Mouse (Mus musculus) neural tube, embryonic 15.5 days (tissue): Measurements from ENCODE around the gene Ak2. TPM values are rescaled to one million over a fixed set of nuclear protein-coding genes. Genes with fewer than 3 reads are reported as not detected.

Experiments used
- ATAC-seq: fragments of 200-750 bp; cut with Nextera tagmentation; 2 replicates; pipeline ENCODE4 v1.8.0; 2017; ENCODE audit warnings: mild to moderate bottlenecking, moderate TSS enrichment, moderate library complexity; ENCODE audit not compliant: low FRiP score
- H3K27ac ChIP-seq: fragments of 300-500 bp; sonication (generic); replicated peaks from 2 replicates; pipeline ENCODE4 v1.5.1; 2015; ENCODE audit warnings: mild to moderate bottlenecking, inconsistent platforms
- H3K27me3 ChIP-seq: fragments of 300-500 bp; sonication (generic); replicated peaks from 2 replicates; pipeline ENCODE4 v1.6.1; 2015; ENCODE audit warnings: inconsistent platforms
- H3K36me3 ChIP-seq: fragments of 300-500 bp; sonication (generic); 2 replicates; pipeline ENCODE4 v1.6.1; 2015; ENCODE audit warnings: inconsistent platforms
- H3K4me1 ChIP-seq: fragments of 300-500 bp; sonication (generic); 2 replicates; pipeline ENCODE4 v1.6.1; 2015; ENCODE audit warnings: inconsistent platforms
- H3K4me2 ChIP-seq: fragments of 300-500 bp; sonication (generic); 2 replicates; pipeline ENCODE4 v1.6.1; 2015; ENCODE audit warnings: inconsistent platforms, mild to moderate bottlenecking, moderate library complexity
- H3K4me3 ChIP-seq: fragments of 300-500 bp; sonication (generic); replicated peaks from 2 replicates; pipeline ENCODE4 v1.5.1; 2015; ENCODE audit warnings: mild to moderate bottlenecking, inconsistent platforms
- H3K9ac ChIP-seq: fragments of 300-500 bp; sonication (generic); replicated peaks from 2 replicates; pipeline ENCODE4 v1.6.1; 2015; ENCODE audit warnings: mild to moderate bottlenecking, inconsistent platforms
- H3K9me3 ChIP-seq: fragments of 300-500 bp; sonication (generic); replicated peaks from 2 replicates; pipeline ENCODE4 v1.6.1; 2016; ENCODE audit warnings: inconsistent platforms
- WGBS: fragments of 180-500 bp; shearing (Covaris S2); methylation state at CpG from one replicate; pipeline ENCODE4 v1.1.7; 2015; ENCODE audit warnings: mixed read lengths; 5-methylcytosine and 5-hydroxymethylcytosine counted together
- polyA plus RNA-seq: library from polyadenylated mRNA; unstranded; fragments of >200 nt; fragmentation: Nextera tagmentation; extraction: Ambion mirVana; gene quantifications from 2 replicates; pipeline ENCODE4 v1.2.1, GENCODE M21; 2015

Gene Ak2
- polyA plus RNA-seq, 1 experiment from 2014 or later, result 90.2 TPM

DNA sequence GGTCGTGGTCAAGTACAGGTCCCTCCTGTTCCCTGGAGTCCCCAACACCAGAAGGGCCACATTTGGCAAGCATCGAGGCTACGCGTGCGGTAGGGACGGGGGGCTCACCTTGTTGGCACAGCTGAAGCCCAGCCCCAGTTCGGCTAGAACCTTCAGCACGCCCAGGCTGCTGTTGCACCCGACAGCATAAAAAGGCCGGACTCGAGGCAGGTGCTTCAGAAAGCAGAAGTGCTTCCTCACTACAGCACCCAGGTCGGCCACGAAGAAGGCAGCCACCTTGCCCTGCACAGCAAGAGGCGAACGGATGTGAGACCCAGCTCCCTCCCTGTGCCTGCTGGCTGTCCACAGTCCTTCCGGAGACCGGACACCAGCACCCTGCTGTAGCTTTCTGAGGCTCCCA is 32.1 kb upstream of the Ak2 start:
- Histone ChIP-seq H3K27ac (no peak overlapping the region), H3K36me3 (no peaks in the 10 kb centered on the region), H3K4me3 (no peak overlapping the region), H3K9me3 (no peaks in the 10 kb centered on the region), H3K4me1 (peaks cover 46% of the 10 kb centered on the region), H3K9ac (no peak overlapping the region), H3K4me2 (no peak overlapping the region), H3K27me3 (no peaks in the 10 kb centered on the region)
- no peak for ATAC-seq
- WGBS, result 89% methylated on average over 17 of the region's 17 CpGs

- Histone ChIP-seq H3K9ac (peak overlapping the region; percentile 85), H3K27ac (no peak overlapping the region), H3K4me1 (peaks cover 43% of the 10 kb centered on the region), H3K4me3 (peak overlapping the region; percentile 73), H3K9me3 (no peaks in the 10 kb centered on the region), H3K36me3 (no peaks in the 10 kb centered on the region), H3K27me3 (no peaks in the 10 kb centered on the region), H3K4me2 (peak overlapping the region; percentile 93)
- no peak for ATAC-seq
- WGBS, result 7% methylated on average over 16 of the region's 16 CpGs
These were observed 30.3 kb upstream of the Ak2 start for GRCm38 (mm10) chr4:128961301-128962028.

- H3K36me3 ChIP-seq, result no peaks in the 10 kb centered on the region
- no peaks in the 10 kb centered on the region for H3K9me3 ChIP-seq
- WGBS, result under 1% methylated on average over 47 of the region's 72 CpGs
- ATAC-seq, result peak; percentile 96
- peak within 1 kb of the TSS; percentile 73 for H3K4me3 ChIP-seq
- peak within 1 kb of the TSS; percentile 93 for H3K4me2 ChIP-seq
- peak within 1 kb of the TSS; percentile 86 for H3K27ac ChIP-seq
- H3K9ac ChIP-seq, result peak within 1 kb of the TSS; percentile 85
- no peaks in the 10 kb centered on the region for H3K27me3 ChIP-seq
- peaks cover 48% of the 10 kb centered on the region for H3K4me1 ChIP-seq
These were observed 29.5 kb upstream of the Ak2 start, which contains the start of gene Azin2 for GRCm38 (mm10) chr4:128962029-128962925. Gene Azin2 (minus strand): TSS chr4:128962442.

- H3K9me3 ChIP-seq, result no peaks in the 10 kb centered on the region
- ATAC-seq, result no peak
- H3K4me1 ChIP-seq, result peaks cover 48% of the 10 kb centered on the region
- H3K4me3 ChIP-seq, result peak overlapping the region; percentile 73
- peak overlapping the region; percentile 85 for H3K9ac ChIP-seq
- H3K27me3 ChIP-seq, result no peaks in the 10 kb centered on the region
- peak overlapping the region; percentile 86 for H3K27ac ChIP-seq
- 6% methylated on average over 9 of the region's 9 CpGs for WGBS
- H3K36me3 ChIP-seq, result no peaks in the 10 kb centered on the region
- H3K4me2 ChIP-seq, result peak overlapping the region; percentile 93
These were observed 28.9 kb upstream of the Ak2 start for GRCm38 (mm10) chr4:128962926-128963290.

DNA sequence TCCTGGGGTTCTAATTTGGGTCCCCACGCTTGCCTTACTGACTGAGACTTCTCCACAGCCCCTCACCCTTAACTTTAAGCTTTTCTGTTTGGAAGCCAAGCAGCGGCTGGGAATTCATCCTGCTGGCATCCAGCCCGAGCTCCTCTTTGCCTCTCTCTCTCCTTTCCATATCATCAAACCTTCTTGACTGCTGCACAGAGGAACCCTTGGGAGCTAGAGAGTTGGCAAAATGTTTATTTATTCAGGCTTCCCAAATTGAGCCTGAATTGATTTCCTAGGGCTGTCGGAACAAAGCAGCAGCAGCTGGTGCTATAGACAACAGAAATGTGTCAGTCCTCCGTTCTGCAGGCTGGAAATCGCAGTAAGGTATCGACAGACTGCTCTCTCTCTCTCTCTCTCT is 25.0 kb upstream of the Ak2 start:
- H3K9ac ChIP-seq, result no peak overlapping the region
- ATAC-seq, result no peak
- peak overlapping the region; percentile 61 for H3K27ac ChIP-seq
- H3K9me3 ChIP-seq, result no peaks in the 10 kb centered on the region
- WGBS, result 7% methylated on average over 7 of the region's 7 CpGs
- peaks cover 26% of the 10 kb centered on the region for H3K4me1 ChIP-seq
- no peaks in the 10 kb centered on the region for H3K27me3 ChIP-seq
- no peak overlapping the region for H3K4me3 ChIP-seq
- peak overlapping the region; percentile 32 for H3K4me2 ChIP-seq
- H3K36me3 ChIP-seq, result no peaks in the 10 kb centered on the region

DNA sequence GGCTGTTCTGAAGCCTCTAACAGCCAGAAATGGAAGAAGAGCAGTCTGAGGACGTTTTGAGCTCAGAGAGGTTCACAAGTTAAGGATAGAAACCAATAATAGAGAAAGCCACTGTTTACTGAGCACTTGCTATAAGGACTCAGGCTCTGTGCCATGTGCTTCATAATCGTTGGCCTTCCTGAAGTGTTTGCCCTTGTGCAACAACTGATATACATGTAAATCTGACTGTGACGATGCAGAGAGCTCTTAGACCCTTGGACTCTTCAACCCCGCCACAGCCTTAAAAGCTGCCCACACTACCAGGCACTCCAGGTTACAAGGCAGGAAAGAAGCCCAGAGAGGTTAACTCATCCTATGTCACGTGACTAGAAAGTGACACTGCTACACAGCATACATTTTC is 22.7 kb upstream of the Ak2 start:
- Histone ChIP-seq H3K27me3 (no peaks in the 10 kb centered on the region), H3K4me3 (no peak overlapping the region), H3K4me1 (peaks cover 15% of the 10 kb centered on the region), H3K36me3 (no peaks in the 10 kb centered on the region), H3K9ac (no peak overlapping the region), H3K9me3 (no peaks in the 10 kb centered on the region), H3K27ac (no peak overlapping the region), H3K4me2 (no peak overlapping the region)
- WGBS, result 85% methylated on average over 5 of the region's 5 CpGs
- ATAC-seq, result no peak

DNA sequence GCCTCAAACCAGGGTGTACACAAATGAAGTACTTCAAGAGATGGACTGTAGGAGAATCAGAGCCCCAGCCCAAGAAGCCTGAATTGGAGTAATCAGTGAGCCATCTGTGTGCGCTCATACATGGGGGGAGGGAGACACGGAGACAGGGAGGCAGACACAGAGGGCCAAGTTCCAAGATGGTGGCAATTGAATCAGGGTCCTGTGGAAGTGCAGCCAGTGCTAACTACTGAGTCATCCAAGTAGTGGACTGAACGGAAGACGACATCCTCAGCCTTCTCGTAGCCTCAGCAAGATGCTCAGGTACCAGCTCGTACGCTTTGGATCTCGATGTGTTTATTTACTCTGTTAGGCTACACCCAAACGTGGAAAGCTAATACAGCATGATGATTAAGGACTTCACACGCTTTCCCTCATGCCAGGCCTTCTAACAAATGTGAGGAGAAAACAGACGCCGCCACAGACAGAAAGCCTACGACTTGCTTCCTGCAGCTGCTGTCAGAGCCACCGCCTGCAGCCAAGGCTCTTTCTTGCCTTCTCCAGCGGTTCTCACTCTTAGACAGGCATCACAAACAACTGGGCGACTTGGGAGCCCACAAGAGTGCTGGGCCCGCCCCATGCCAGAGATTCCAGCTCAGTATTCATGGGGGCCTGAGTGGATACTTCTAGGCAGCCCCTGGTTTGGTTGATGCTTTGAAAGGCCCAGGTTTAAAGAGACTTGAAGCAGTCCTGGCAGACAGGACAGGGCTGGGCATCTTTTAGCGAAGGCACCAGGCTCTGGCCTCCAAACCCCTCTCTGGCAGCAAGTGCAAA is 21.9 kb upstream of the Ak2 start:
- ATAC-seq, result no peak
- no peak overlapping the region for H3K9ac ChIP-seq
- no peak overlapping the region for H3K4me2 ChIP-seq
- H3K27ac ChIP-seq, result no peak overlapping the region
- 76% methylated on average over 18 of the region's 18 CpGs for WGBS
- H3K4me3 ChIP-seq, result no peak overlapping the region
- H3K4me1 ChIP-seq, result peaks cover 15% of the 10 kb centered on the region
- H3K27me3 ChIP-seq, result no peaks in the 10 kb centered on the region
- H3K9me3 ChIP-seq, result no peaks in the 10 kb centered on the region
- no peaks in the 10 kb centered on the region for H3K36me3 ChIP-seq

GRCm38 (mm10) chr4:128970417-128970807 is 21.3 kb upstream of the Ak2 start:
- H3K27ac ChIP-seq, result no peak overlapping the region
- no peaks in the 10 kb centered on the region for H3K27me3 ChIP-seq
- H3K4me2 ChIP-seq, result no peak overlapping the region
- no peaks in the 10 kb centered on the region for H3K36me3 ChIP-seq
- no peaks in the 10 kb centered on the region for H3K9me3 ChIP-seq
- ATAC-seq, result no peak
- WGBS, result 84% methylated on average over 7 of the region's 8 CpGs
- no peak overlapping the region for H3K4me3 ChIP-seq
- no peak overlapping the region for H3K9ac ChIP-seq
- H3K4me1 ChIP-seq, result peaks cover 15% of the 10 kb centered on the region

GRCm38 (mm10) chr4:128971065-128971694 is 20.6 kb upstream of the Ak2 start:
- Histone ChIP-seq H3K4me2 (no peak overlapping the region), H3K27me3 (no peaks in the 10 kb centered on the region), H3K9ac (no peak overlapping the region), H3K4me1 (peaks cover 15% of the 10 kb centered on the region), H3K36me3 (no peaks in the 10 kb centered on the region), H3K9me3 (no peaks in the 10 kb centered on the region), H3K27ac (no peak overlapping the region), H3K4me3 (no peak overlapping the region)
- WGBS, result 40% methylated on average over 14 of the region's 14 CpGs
- peak; percentile 47; the same call in 1 of the 2 replicates for ATAC-seq

GRCm38 (mm10) chr4:128974677-128975076 is 17.1 kb upstream of the Ak2 start:
- Histone ChIP-seq H3K4me2 (no peak overlapping the region), H3K4me3 (no peak overlapping the region), H3K27me3 (no peaks in the 10 kb centered on the region), H3K9me3 (no peaks in the 10 kb centered on the region), H3K27ac (no peak overlapping the region), H3K4me1 (no peaks in the 10 kb centered on the region), H3K36me3 (no peaks in the 10 kb centered on the region), H3K9ac (no peak overlapping the region)
- 87% methylated on average over 8 of the region's 8 CpGs for WGBS
- ATAC-seq, result no peak

DNA sequence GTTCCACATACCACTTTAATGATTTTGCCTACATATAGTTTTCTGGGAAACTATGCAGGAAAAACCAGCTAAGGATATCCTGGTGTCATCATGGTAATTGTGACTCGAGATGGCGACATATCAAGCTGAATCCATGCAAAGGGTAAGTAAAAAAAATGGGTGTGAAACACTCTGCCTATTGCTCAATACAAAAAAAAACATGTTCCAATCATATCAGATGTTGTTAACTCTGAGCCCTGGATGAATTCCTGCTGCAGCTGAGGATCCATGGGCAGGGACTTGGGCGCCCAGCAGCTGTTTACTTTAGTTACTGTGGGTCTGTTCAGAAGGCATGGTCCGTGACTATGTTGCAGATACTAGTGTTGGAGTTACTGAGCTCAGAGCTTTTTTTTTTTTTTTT is 15.2 kb upstream of the Ak2 start:
- Histone ChIP-seq H3K4me3 (no peak overlapping the region), H3K9me3 (no peaks in the 10 kb centered on the region), H3K4me2 (no peak overlapping the region), H3K4me1 (no peaks in the 10 kb centered on the region), H3K27me3 (no peaks in the 10 kb centered on the region), H3K36me3 (no peaks in the 10 kb centered on the region), H3K27ac (no peak overlapping the region), H3K9ac (no peak overlapping the region)
- ATAC-seq, result no peak
- 95% methylated on average over 4 of the region's 4 CpGs for WGBS
